Mouse (Mus musculus): ENCODE results near the gene Dsn1.

The Dsn1 gene

GRCm38 (mm10) chr2:157021156-157021555 lies 14.2 kb upstream of the Dsn1 start:
- DNase-seq: no peak

GRCm38 (mm10) chr2:157019228-157019627 lies 12.3 kb upstream of the Dsn1 start:
- DNase-seq: no peak

- no peak for DNase-seq
Measured at GRCm38 (mm10) chr2:157016529-157017270, 9.7 kb upstream of the Dsn1 start.

GRCm38 (mm10) chr2:157012341-157012740 lies 5.4 kb upstream of the Dsn1 start:
- DNase-seq: no peak

- DNase-seq: peak; percentile 49 to 58
Measured at GRCm38 (mm10) chr2:157010634-157011310, 3.8 kb upstream of the Dsn1 start.

GRCm38 (mm10) chr2:157010121-157010520 lies 3.2 kb upstream of the Dsn1 start:
- no peak for DNase-seq

GRCm38 (mm10) chr2:157008509-157008908 lies 1.6 kb upstream of the Dsn1 start:
- no peak for DNase-seq

- peak in 1 of 2 experiments; percentile 21 for DNase-seq
Measured at GRCm38 (mm10) chr2:157007234-157007596, 261 bp upstream of the Dsn1 start.

GRCm38 (mm10) chr2:157002321-157002720 lies 4.6 kb downstream of the Dsn1 start:
- DNase-seq: no peak

GRCm38 (mm10) chr2:156998263-156998662 lies 8.7 kb downstream of the Dsn1 start:
- DNase-seq: peak; percentile 80 to 88

- DNase-seq: peak; percentile 81
Measured at GRCm38 (mm10) chr2:156996576-156996975, 10.4 kb downstream of the Dsn1 start.

- peak; percentile 98 for DNase-seq
Measured at GRCm38 (mm10) chr2:156991470-156992319, 15.3 kb downstream of the Dsn1 start, which contains the start of gene Ndrg3. TSS of gene Ndrg3 (minus strand) at chr2:156992056.

- peak; percentile 61 to 70 for DNase-seq
Measured at GRCm38 (mm10) chr2:156990727-156991431, 16.1 kb downstream of the Dsn1 start.

GRCm38 (mm10) chr2:156987316-156987715 lies 19.6 kb downstream of the Dsn1 start:
- no peak for DNase-seq

- peak in 1 of 2 experiments; percentile 23 for DNase-seq
Measured at GRCm38 (mm10) chr2:156982864-156983263, 24.1 kb downstream of the Dsn1 start.

- DNase-seq: no peak
Measured at GRCm38 (mm10) chr2:156981291-156981690, 25.7 kb downstream of the Dsn1 start.

GRCm38 (mm10) chr2:156980059-156980458 lies 26.9 kb downstream of the Dsn1 start:
- no peak for DNase-seq

- DNase-seq: no peak
Measured at GRCm38 (mm10) chr2:156976711-156977110, 30.2 kb downstream of the Dsn1 start.

- no peak for DNase-seq
Measured at GRCm38 (mm10) chr2:156974967-156975366, 32.0 kb downstream of the Dsn1 start.

GRCm38 (mm10) chr2:156973316-156974100 lies 33.4 kb downstream of the Dsn1 start:
- DNase-seq: peak; percentile 55 to 71

GRCm38 (mm10) chr2:156970253-156970652 lies 36.7 kb downstream of the Dsn1 start:
- DNase-seq: no peak

- DNase-seq: no peak
Measured at GRCm38 (mm10) chr2:156968501-156968900, 38.5 kb downstream of the Dsn1 start.

Data from cerebellum, postnatal 14 days (tissue).